Mouse (Mus musculus) layer of hippocampus, postnatal 25 days (tissue): ENCODE results near the gene Sez6. TPM values are rescaled to one million over a fixed set of nuclear protein-coding genes. Genes with fewer than 3 reads are reported as not detected.

Experiments used
- DNase-seq, 2 experiments: peaks; one replicate each; pipeline ENCODE4 v3.0.0; 2022; ENCODE audit warnings: mixed read lengths in 2 of 2, low spot score in 1 of 2; ENCODE audit errors: extremely low spot score in 1 of 2
- total RNA-seq, 2 experiments: library from RNA; stranded (reverse); gene quantifications; 2 replicates each; pipeline ENCODE4 v1.2.3; 2021

Gene Sez6
- total RNA-seq, 2 experiments from 2014 or later = 162 to 174 TPM

GRCm38 (mm10) chr11:77937649-77938410 is 7.2 kb downstream of the Sez6 start:
- DNase-seq = no peak

DNA sequence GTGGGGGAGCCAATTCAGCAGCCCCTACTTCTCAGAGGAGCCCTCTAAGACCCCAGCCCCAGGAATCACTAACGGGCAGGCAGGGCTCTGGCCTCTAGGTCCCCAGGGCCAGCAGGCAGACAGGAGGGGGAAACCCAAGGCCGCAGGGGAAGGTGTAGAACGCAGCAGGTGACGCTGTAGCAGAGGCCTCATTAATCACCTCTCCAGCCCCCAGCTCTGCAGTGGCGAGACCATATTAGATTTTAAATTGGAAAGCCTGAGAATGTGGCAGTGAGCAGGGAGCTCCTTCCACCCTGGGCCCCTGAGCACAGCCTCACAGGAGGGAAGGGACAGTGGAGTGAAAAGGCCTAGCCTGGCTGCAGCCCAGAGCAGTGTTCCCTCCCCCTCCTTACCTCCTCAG is 11.6 kb downstream of the Sez6 start:
- no peak for DNase-seq

DNA sequence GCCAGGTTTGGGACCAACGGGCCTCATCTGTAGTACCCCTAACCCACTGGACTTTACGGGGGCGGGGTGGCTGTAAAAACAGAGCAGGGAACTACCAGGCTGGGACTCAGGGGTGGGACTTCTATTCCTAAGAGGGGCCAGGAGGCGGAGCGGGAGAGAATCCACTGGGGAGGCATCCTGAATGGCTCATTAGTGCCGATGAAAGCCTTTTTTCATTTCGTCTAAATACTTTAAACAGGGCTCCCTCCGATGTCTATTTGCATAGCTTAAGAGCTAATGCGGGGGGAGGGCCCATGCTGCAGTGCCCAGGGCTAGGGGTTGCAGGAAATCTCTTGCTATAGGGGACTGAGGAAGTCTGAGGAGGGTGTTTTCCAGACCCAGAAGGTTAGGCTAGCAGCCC is 17.3 kb downstream of the Sez6 start:
- DNase-seq = no peak

- DNase-seq = no peak
Observed at GRCm38 (mm10) chr11:77950125-77950685, 19.6 kb downstream of the Sez6 start.

- peak; percentile 50 to 51 for DNase-seq
Observed at GRCm38 (mm10) chr11:77950797-77951228, 20.2 kb downstream of the Sez6 start.

DNA sequence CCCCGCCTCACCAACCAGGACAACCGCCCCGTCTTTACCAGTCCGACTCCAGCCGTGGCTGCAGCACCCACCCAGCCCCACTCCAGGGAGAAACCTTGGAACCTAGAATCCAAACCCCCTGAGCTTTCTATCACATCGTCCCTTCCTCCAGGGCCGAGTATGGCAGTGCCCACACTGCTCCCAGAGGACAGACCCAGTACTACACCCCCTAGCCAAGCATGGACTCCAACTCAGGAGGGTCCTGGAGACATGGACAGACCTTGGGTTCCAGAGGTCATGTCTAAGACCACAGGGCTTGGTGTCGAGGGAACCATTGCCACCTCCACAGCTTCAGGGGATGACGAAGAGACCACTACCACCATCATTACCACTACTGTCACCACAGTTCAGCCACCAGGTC is 23.1 kb downstream of the Sez6 start:
- DNase-seq = no peak

DNA sequence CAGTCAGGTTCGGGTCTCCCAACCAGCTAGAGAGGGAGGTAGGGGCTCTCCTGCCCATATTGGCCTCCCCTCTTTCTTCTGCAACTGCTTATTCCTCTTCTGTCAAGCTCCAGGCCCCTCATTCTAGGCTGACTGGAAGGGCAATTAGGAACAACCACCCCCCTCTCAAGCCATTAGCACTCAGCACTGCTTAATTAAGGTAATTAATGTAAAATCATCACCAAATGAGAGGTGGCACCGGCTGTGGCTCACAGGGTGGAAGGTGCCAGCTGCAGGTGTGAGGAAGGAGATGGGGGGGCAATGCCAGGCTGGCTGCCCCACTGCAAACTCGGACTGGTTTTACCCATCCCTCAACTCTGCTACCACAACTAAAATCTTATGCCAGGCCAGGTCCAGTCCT is 25.8 kb downstream of the Sez6 start:
- DNase-seq = no peak

- DNase-seq = no peak
Observed at GRCm38 (mm10) chr11:77958268-77958667, 27.7 kb downstream of the Sez6 start.

- no peak for DNase-seq
Observed at GRCm38 (mm10) chr11:77958932-77959331, 28.3 kb downstream of the Sez6 start.

- peak; percentile 61 to 67 for DNase-seq
Observed at GRCm38 (mm10) chr11:77960199-77960598, 29.6 kb downstream of the Sez6 start.

- no peak for DNase-seq
Observed at GRCm38 (mm10) chr11:77960898-77961297, 30.3 kb downstream of the Sez6 start.

DNA sequence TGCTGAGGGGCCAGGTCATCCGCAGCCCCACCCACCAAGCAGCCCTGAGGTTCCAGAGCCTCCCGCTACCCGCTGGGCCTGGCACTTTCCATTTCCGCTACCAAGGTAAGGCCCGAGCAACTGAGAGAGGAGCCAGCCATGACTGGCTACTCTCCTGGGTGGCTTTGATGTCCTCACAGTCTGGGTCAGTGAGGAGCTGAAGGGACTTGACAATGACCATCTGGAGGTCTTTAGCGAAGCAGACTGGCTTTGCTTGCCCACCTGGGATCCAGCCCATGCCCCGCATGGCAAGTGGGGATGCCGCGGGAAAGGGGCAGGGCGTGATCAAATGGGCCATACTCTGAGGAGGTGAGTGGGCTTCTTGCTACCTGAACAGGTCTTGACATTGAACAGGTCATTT is 32.3 kb downstream of the Sez6 start:
- no peak for DNase-seq

DNA sequence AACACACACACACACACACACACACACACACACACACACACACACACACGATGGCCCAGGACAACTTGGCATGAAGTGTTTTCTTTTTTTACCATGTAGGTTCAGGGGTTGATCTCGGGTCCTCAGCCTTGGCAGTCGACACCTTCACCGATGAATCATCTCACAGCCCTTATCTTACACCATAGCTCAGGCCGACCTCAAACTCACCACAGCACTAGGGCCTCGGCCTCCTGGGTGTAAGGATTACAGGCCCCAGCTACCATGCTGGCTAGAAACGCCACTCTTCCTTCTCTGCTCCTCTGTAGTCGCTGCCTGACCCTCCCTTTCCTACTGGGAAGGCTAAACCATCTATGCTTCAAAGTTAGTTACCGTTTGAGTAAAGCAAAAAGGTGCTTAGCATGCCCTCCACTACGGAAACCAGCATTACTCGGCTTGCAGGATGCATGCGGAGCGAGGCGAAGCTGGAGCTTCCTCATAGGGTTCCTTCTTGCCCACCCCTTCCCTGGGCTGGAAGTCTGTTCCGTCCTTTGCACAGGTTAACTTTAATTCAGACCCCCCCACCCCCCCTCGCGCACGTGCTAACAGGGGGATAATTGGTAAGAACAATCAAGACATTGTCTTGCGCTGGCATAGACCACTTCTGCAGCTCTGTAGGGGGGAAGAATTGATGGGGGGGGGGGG is 34.0 kb downstream of the Sez6 start:
- DNase-seq = no peak

GRCm38 (mm10) chr11:77965101-77966036 is 34.8 kb downstream of the Sez6 start:
- peak; percentile 64 to 74 for DNase-seq

DNA sequence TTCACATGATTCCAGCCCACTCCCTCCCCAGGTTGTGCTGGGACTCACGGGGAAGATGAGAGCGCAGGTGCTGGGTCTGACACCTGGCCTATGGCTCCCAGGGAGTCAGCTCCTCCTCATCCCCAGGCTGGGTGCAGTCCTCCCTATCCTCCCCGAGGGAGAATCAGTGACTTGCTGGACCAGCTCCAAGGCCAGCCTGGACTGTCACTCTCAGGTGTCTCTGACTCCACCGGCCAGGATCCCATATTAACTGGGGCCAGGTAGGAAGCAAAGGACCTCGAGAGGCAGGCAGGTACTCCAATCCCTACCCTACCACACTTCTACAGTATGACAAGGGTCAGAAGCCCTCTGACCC is 35.4 kb downstream of the Sez6 start:
- no peak for DNase-seq

GRCm38 (mm10) chr11:77967114-77967513 is 36.5 kb downstream of the Sez6 start:
- DNase-seq = peak; percentile 67 to 92

DNA sequence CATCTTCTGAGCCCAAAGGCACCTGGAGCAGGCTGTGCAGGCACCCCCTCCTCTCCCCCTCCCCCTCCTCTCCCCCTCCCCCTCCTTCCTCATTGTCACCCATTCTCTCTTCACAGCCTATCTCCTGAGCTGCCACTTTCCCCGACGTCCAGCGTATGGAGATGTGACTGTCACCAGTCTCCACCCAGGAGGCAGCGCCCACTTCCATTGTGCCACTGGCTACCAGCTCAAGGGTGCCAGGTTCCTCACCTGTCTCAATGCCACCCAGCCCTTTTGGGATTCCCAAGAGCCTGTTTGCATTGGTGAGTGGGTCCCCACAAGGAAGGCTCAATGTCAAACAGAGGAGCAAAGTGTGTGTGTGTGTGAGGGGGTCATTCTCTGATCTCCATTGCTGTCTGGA is 38.2 kb downstream of the Sez6 start:
- DNase-seq = no peak

- no peak for DNase-seq
Observed at GRCm38 (mm10) chr11:77970718-77971117, 40.1 kb downstream of the Sez6 start.

DNA sequence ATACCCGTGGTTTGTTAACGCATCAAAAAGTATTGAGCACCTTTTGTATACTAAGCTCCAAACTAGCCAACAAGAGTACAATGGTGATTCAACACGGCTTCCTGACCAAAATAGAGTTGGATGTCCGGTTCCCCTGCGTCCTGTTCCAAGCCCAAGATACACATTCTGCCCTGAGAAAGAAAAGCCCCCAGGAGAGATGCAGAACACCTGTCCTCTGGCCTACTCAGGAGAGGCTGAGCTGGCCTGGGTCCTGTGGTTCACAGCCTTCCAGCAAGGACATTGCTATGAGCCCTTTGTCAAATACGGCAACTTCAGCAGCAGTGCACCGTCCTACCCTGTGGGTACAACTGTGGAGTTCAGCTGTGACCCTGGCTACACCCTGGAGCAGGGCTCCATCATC is 42.9 kb downstream of the Sez6 start:
- DNase-seq = no peak

GRCm38 (mm10) chr11:77974325-77974724 is 43.7 kb downstream of the Sez6 start:
- no peak for DNase-seq

DNA sequence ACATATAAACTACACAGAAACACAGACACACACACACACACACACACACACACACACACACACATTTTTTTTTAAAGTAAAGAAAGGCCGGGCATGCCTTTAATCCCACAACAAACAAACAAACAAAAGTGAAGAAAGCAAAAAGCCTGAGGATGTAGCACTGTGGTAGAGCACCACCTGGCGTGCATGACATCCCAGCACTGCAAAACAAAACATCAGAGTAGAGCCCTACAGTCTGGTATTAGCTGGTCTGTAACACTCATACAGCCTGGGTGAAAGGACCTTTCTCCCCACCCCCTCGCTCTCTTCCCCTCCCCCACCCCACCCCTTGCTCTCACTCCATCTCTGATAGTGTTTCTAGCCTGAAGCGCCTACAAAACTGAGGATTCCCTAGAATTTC is 45.3 kb downstream of the Sez6 start:
- no peak for DNase-seq
